Mouse (Mus musculus): Measurements from ENCODE around the gene Olfr768. TPM values are rescaled to one million over a fixed set of nuclear protein-coding genes. Genes with fewer than 3 reads are reported as not detected.

Olfr768 gene
- total and polyA plus RNA-seq, 2 experiments from 2014 or later, result not detected

Other genes starting within 250 kb of the Olfr768 start
- gene Gdf11, start 207.7 kb downstream of the Olfr768 start, total RNA-seq (2014; rRNA removed), result 15.9 and 18.8 TPM in 2 replicates
- 6.7 and 7.6 TPM in 2 replicates for gene Gdf11, start 207.7 kb downstream of the Olfr768 start, polyA plus RNA-seq (2015; fragmentation: Nextera tagmentation; extraction: Ambion mirVana)
- gene Cd63, start 198.4 kb downstream of the Olfr768 start, total RNA-seq (2014; rRNA removed), result 35.2 and 40.9 TPM in 2 replicates
- gene Cd63, start 198.4 kb downstream of the Olfr768 start, polyA plus RNA-seq (2015; fragmentation: Nextera tagmentation; extraction: Ambion mirVana), result 417 and 436 TPM in 2 replicates
- gene Rdh5, start 176.5 kb downstream of the Olfr768 start, total RNA-seq (2014; rRNA removed), result 22.6 and 24.8 TPM in 2 replicates
- gene Rdh5, start 176.5 kb downstream of the Olfr768 start, polyA plus RNA-seq (2015; fragmentation: Nextera tagmentation; extraction: Ambion mirVana), result 21.0 and 29.2 TPM in 2 replicates
- gene Bloc1s1, start 175.3 kb downstream of the Olfr768 start, total RNA-seq (2014; rRNA removed), result 70.9 and 97.6 TPM in 2 replicates
- 292 and 298 TPM in 2 replicates for gene Bloc1s1, start 175.3 kb downstream of the Olfr768 start, polyA plus RNA-seq (2015; fragmentation: Nextera tagmentation; extraction: Ambion mirVana)
- 29.0 and 30.6 TPM in 2 replicates for gene Itga7, start 165.6 kb downstream of the Olfr768 start, total RNA-seq (2014; rRNA removed)
- 15.1 and 16.9 TPM in 2 replicates for gene Itga7, start 165.6 kb downstream of the Olfr768 start, polyA plus RNA-seq (2015; fragmentation: Nextera tagmentation; extraction: Ambion mirVana)
- not detected in 2 replicates for gene Mettl7b, start 138.4 kb downstream of the Olfr768 start, total RNA-seq (2014; rRNA removed)
- gene Mettl7b, start 138.4 kb downstream of the Olfr768 start, polyA plus RNA-seq (2015; fragmentation: Nextera tagmentation; extraction: Ambion mirVana), result not detected in 2 replicates
- not detected in 2 replicates for gene Olfr9, start 109.9 kb downstream of the Olfr768 start, total RNA-seq (2014; rRNA removed)
- not detected in 2 replicates for gene Olfr9, start 109.9 kb downstream of the Olfr768 start, polyA plus RNA-seq (2015; fragmentation: Nextera tagmentation; extraction: Ambion mirVana)
- not detected in 2 replicates for gene Olfr763, start 88.6 kb downstream of the Olfr768 start, total RNA-seq (2014; rRNA removed)
- not detected in 2 replicates for gene Olfr763, start 88.6 kb downstream of the Olfr768 start, polyA plus RNA-seq (2015; fragmentation: Nextera tagmentation; extraction: Ambion mirVana)
- not detected in 2 replicates for gene Olfr764-ps1, start 59.5 kb downstream of the Olfr768 start, total RNA-seq (2014; rRNA removed)
- not detected in 2 replicates for gene Olfr764-ps1, start 59.5 kb downstream of the Olfr768 start, polyA plus RNA-seq (2015; fragmentation: Nextera tagmentation; extraction: Ambion mirVana)
- not detected in 2 replicates for gene Olfr765, start 49.4 kb downstream of the Olfr768 start, total RNA-seq (2014; rRNA removed)
- not detected in 2 replicates for gene Olfr765, start 49.4 kb downstream of the Olfr768 start, polyA plus RNA-seq (2015; fragmentation: Nextera tagmentation; extraction: Ambion mirVana)
- not detected in 2 replicates for gene Olfr766-ps1, start 30.4 kb downstream of the Olfr768 start, total RNA-seq (2014; rRNA removed)
- gene Olfr766-ps1, start 30.4 kb downstream of the Olfr768 start, polyA plus RNA-seq (2015; fragmentation: Nextera tagmentation; extraction: Ambion mirVana), result not detected in 2 replicates
- gene Olfr767, start 16.5 kb downstream of the Olfr768 start, total RNA-seq (2014; rRNA removed), result not detected in 2 replicates
- not detected in 2 replicates for gene Olfr767, start 16.5 kb downstream of the Olfr768 start, polyA plus RNA-seq (2015; fragmentation: Nextera tagmentation; extraction: Ambion mirVana)
- not detected in 2 replicates for gene Olfr769, start 18.5 kb upstream of the Olfr768 start, total RNA-seq (2014; rRNA removed)
- gene Olfr769, start 18.5 kb upstream of the Olfr768 start, polyA plus RNA-seq (2015; fragmentation: Nextera tagmentation; extraction: Ambion mirVana), result not detected in 2 replicates
- not detected in 2 replicates for gene Olfr770, start 39.6 kb upstream of the Olfr768 start, total RNA-seq (2014; rRNA removed)
- not detected in 2 replicates for gene Olfr770, start 39.6 kb upstream of the Olfr768 start, polyA plus RNA-seq (2015; fragmentation: Nextera tagmentation; extraction: Ambion mirVana)
- gene Olfr771, start 65.4 kb upstream of the Olfr768 start, total RNA-seq (2014; rRNA removed), result not detected in 2 replicates
- not detected in 2 replicates for gene Olfr771, start 65.4 kb upstream of the Olfr768 start, polyA plus RNA-seq (2015; fragmentation: Nextera tagmentation; extraction: Ambion mirVana)
- gene Olfr772, start 78.5 kb upstream of the Olfr768 start, total RNA-seq (2014; rRNA removed), result not detected in 2 replicates
- not detected in 2 replicates for gene Olfr772, start 78.5 kb upstream of the Olfr768 start, polyA plus RNA-seq (2015; fragmentation: Nextera tagmentation; extraction: Ambion mirVana)
- gene Olfr773, start 88.0 kb upstream of the Olfr768 start, total RNA-seq (2014; rRNA removed), result not detected in 2 replicates
- not detected in 2 replicates for gene Olfr773, start 88.0 kb upstream of the Olfr768 start, polyA plus RNA-seq (2015; fragmentation: Nextera tagmentation; extraction: Ambion mirVana)
- gene Olfr774, start 136.8 kb upstream of the Olfr768 start, total RNA-seq (2014; rRNA removed), result not detected in 2 replicates
- gene Olfr774, start 136.8 kb upstream of the Olfr768 start, polyA plus RNA-seq (2015; fragmentation: Nextera tagmentation; extraction: Ambion mirVana), result not detected in 2 replicates
- gene Olfr775, start 149.0 kb upstream of the Olfr768 start, total RNA-seq (2014; rRNA removed), result not detected in 2 replicates
- not detected in 2 replicates for gene Olfr775, start 149.0 kb upstream of the Olfr768 start, polyA plus RNA-seq (2015; fragmentation: Nextera tagmentation; extraction: Ambion mirVana)
- gene Olfr776, start 159.8 kb upstream of the Olfr768 start, total RNA-seq (2014; rRNA removed), result not detected in 2 replicates
- not detected in 2 replicates for gene Olfr776, start 159.8 kb upstream of the Olfr768 start, polyA plus RNA-seq (2015; fragmentation: Nextera tagmentation; extraction: Ambion mirVana)
- not detected in 2 replicates for gene Olfr777, start 172.1 kb upstream of the Olfr768 start, total RNA-seq (2014; rRNA removed)
- not detected in 2 replicates for gene Olfr777, start 172.1 kb upstream of the Olfr768 start, polyA plus RNA-seq (2015; fragmentation: Nextera tagmentation; extraction: Ambion mirVana)
- gene Olfr780, start 218.7 kb upstream of the Olfr768 start, total RNA-seq (2014; rRNA removed), result not detected in 2 replicates
- gene Olfr780, start 218.7 kb upstream of the Olfr768 start, polyA plus RNA-seq (2015; fragmentation: Nextera tagmentation; extraction: Ambion mirVana), result not detected in 2 replicates
- not detected in 2 replicates for gene Olfr781, start 229.5 kb upstream of the Olfr768 start, total RNA-seq (2014; rRNA removed)
- not detected in 2 replicates for gene Olfr781, start 229.5 kb upstream of the Olfr768 start, polyA plus RNA-seq (2015; fragmentation: Nextera tagmentation; extraction: Ambion mirVana)
- not detected in 2 replicates for gene Olfr782, start 249.5 kb upstream of the Olfr768 start, total RNA-seq (2014; rRNA removed)
- gene Olfr782, start 249.5 kb upstream of the Olfr768 start, polyA plus RNA-seq (2015; fragmentation: Nextera tagmentation; extraction: Ambion mirVana), result not detected in 2 replicates

All from hindbrain, postnatal 0 days (tissue).